ENCODE assay signal across 26 mouse cellular contexts in the genomic region with DNA sequence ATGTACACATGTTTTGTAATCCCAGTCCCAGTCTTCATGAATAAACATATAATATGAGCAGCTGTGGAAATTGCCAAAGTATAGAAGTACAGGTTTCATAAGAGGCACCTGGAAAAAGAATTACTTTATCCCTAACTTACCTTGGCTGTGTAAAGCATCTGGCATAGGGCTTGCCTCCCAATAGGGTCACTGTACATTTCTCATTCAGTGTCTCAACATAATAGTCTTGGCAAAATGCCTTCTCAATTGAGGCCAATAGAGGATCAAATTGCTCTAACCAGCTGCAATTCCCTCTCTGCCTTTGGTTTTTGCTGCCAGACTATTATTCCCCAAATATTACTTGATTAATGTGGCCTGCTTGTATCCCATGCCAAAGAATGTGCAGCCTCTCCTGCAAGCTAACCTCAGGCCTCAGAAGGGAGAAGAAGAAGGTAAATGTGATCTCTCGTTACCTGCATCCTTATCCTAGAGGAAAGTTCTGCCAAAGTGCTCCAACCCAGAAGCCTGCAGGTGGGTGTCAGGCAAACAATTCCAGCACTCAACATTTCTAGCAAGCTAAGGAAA.
A peak's percentile ranks its signal among the peaks of the same experiment; 100 is the strongest.
DNase-seq lines count a peak whose midpoint lies in the region; ATAC-seq and TF ChIP-seq lines count a peak whose summit lies in the region.
"Had no signal": no experiment of that assay in that cellular context is flagged by ENCODE, and none has a peak within 500 bp of the region (broad histone marks: within the 10 kb centered on the region; RNA-seq: fewer than 3 reads in every experiment).

No protein-coding gene starts in this region.

- no peak overlapping the region for H3K27ac ChIP-seq in embryonic facial prominence, embryonic 11.5 days (replicated peaks; ENCODE audit: low read depth, low read length)
- no peak overlapping the region for H3K27ac ChIP-seq in embryonic facial prominence, embryonic 10.5 days (replicated peaks)
- H3K27ac ChIP-seq in forebrain, embryonic 16.5 days (ENCODE audit: low read length): no peak overlapping the region
- no peak overlapping the region for H3K27ac ChIP-seq in forebrain, embryonic 15.5 days (replicated peaks)
- no peak overlapping the region for H3K27ac ChIP-seq in limb, embryonic 13.5 days
- H3K27ac ChIP-seq: gastrocnemius, adult 2 months; heart, embryonic 15.5 days; hindbrain, embryonic 10.5 days; hindbrain, embryonic 15.5 days had no signal

- ATAC-seq in embryonic facial prominence, embryonic 11.5 days (replicated peaks; ENCODE audit: insufficient number of reproducible peaks, low FRiP score, low TSS enrichment, low read depth): no peak
- ATAC-seq in forebrain, embryonic 16.5 days: peak; percentile 20; the same call in 1 of the 2 replicates
- ATAC-seq in forebrain, embryonic 15.5 days (replicated peaks): no peak
- ATAC-seq in limb, embryonic 13.5 days (ENCODE audit: low FRiP score, low read depth): peak; percentile 86
- ATAC-seq: activated CD4-positive, CD25-positive, alpha-beta regulatory T cell, adult 4 months; intestine, postnatal 0 days had no signal

- H3K4me1 ChIP-seq in embryonic facial prominence, embryonic 11.5 days (ENCODE audit: control insufficient read depth, insufficient read depth, low read length): no peaks in the 10 kb centered on the region
- H3K4me1 ChIP-seq in embryonic facial prominence, embryonic 10.5 days: no peaks in the 10 kb centered on the region
- H3K4me1 ChIP-seq in forebrain, embryonic 16.5 days (replicated peaks; ENCODE audit: control insufficient read depth, insufficient read depth, low read length): no peaks in the 10 kb centered on the region
- no peaks in the 10 kb centered on the region for H3K4me1 ChIP-seq in forebrain, embryonic 15.5 days
- no peaks in the 10 kb centered on the region for H3K4me1 ChIP-seq in limb, embryonic 13.5 days
- H3K4me1 ChIP-seq: heart, embryonic 12.5 days; heart, embryonic 15.5 days; hindbrain, embryonic 10.5 days; hindbrain, embryonic 15.5 days had no signal

- no peak for TF ChIP-seq POLR2A in brain, embryonic 14.5 days (IDR thresholded peaks at IDR 0.05; ENCODE audit: borderline replicate concordance, extremely low read depth, insufficient read depth, insufficient read length, poor library complexity, severe bottlenecking)

- H3K27me3 ChIP-seq in embryonic facial prominence, embryonic 11.5 days (ENCODE audit: control insufficient read depth, insufficient read depth, low read length): no peaks in the 10 kb centered on the region
- no peaks in the 10 kb centered on the region for H3K27me3 ChIP-seq in embryonic facial prominence, embryonic 10.5 days (replicated peaks; ENCODE audit: low read depth, poor library complexity, severe bottlenecking)
- no peaks in the 10 kb centered on the region for H3K27me3 ChIP-seq in forebrain, embryonic 16.5 days (replicated peaks; ENCODE audit: control insufficient read depth, insufficient read depth, low read length)
- H3K27me3 ChIP-seq in forebrain, embryonic 15.5 days: no peaks in the 10 kb centered on the region
- H3K27me3 ChIP-seq in limb, embryonic 13.5 days: no peaks in the 10 kb centered on the region
- H3K27me3 ChIP-seq: heart, embryonic 12.5 days; heart, embryonic 15.5 days; hindbrain, embryonic 15.5 days had no signal

- TF ChIP-seq CTCF in brain, embryonic 14.5 days (IDR thresholded peaks at IDR 0.05; ENCODE audit: borderline replicate concordance, extremely low read depth, insufficient read depth, insufficient read length): no peak

- no peak overlapping the region for H3K9ac ChIP-seq in embryonic facial prominence, embryonic 11.5 days (replicated peaks; ENCODE audit: low read length)
- no peak overlapping the region for H3K9ac ChIP-seq in forebrain, embryonic 16.5 days (replicated peaks; ENCODE audit: low read depth, low read length)
- no peak overlapping the region for H3K9ac ChIP-seq in forebrain, embryonic 15.5 days (replicated peaks)
- no peak overlapping the region for H3K9ac ChIP-seq in limb, embryonic 13.5 days
- H3K9ac ChIP-seq: heart, embryonic 12.5 days; heart, embryonic 15.5 days; hindbrain, embryonic 15.5 days had no signal

- WGBS in embryonic facial prominence, embryonic 11.5 days: 77% methylated on average over 1 of the region's 1 CpGs
- WGBS in embryonic facial prominence, embryonic 10.5 days: 82% methylated on average over 1 of the region's 1 CpGs
- WGBS in forebrain, embryonic 16.5 days: 50% methylated on average over 1 of the region's 1 CpGs
- 65% methylated on average over 1 of the region's 1 CpGs for WGBS in forebrain, embryonic 15.5 days
- WGBS in limb, embryonic 13.5 days: 55% methylated on average over 1 of the region's 1 CpGs

- H3K4me3 ChIP-seq in embryonic facial prominence, embryonic 11.5 days (ENCODE audit: low read depth, low read length): no peak overlapping the region
- no peak overlapping the region for H3K4me3 ChIP-seq in embryonic facial prominence, embryonic 10.5 days
- no peak overlapping the region for H3K4me3 ChIP-seq in forebrain, embryonic 16.5 days (replicated peaks; ENCODE audit: low read length)
- H3K4me3 ChIP-seq in forebrain, embryonic 15.5 days: no peak overlapping the region
- H3K4me3 ChIP-seq in limb, embryonic 13.5 days: no peak overlapping the region
- H3K4me3 ChIP-seq: erythroblast, embryonic 14.5 days; gastrocnemius, adult 2 months; heart, embryonic 12.5 days; heart, embryonic 15.5 days; hindbrain, embryonic 10.5 days; hindbrain, embryonic 15.5 days had no signal

- no peaks in the 10 kb centered on the region for H3K36me3 ChIP-seq in embryonic facial prominence, embryonic 11.5 days (replicated peaks; ENCODE audit: control insufficient read depth, insufficient read depth, low read depth, low read length)
- no peaks in the 10 kb centered on the region for H3K36me3 ChIP-seq in embryonic facial prominence, embryonic 10.5 days (replicated peaks)
- no peaks in the 10 kb centered on the region for H3K36me3 ChIP-seq in forebrain, embryonic 16.5 days (ENCODE audit: control insufficient read depth, insufficient read depth)
- H3K36me3 ChIP-seq in forebrain, embryonic 15.5 days: no peaks in the 10 kb centered on the region
- H3K36me3 ChIP-seq in limb, embryonic 13.5 days: no peaks in the 10 kb centered on the region
- H3K36me3 ChIP-seq: heart, embryonic 12.5 days; heart, embryonic 15.5 days; hindbrain, embryonic 10.5 days; hindbrain, embryonic 15.5 days had no signal

- peak; percentile 1 for DNase-seq in embryonic facial prominence, embryonic 11.5 days (ENCODE audit: low spot score)
- DNase-seq in embryonic facial prominence, embryonic 10.5 days (ENCODE audit: low spot score): no peak
- peak; percentile 42 for DNase-seq in brain, embryonic 14.5 days (ENCODE audit: low read depth)
- DNase-seq in kidney, postnatal 10 days: no peak
- DNase-seq in frontal cortex, postnatal 36 days (ENCODE audit: low spot score in 2 of 2): no peak
- DNase-seq: adrenal gland, adult 8-10 months; adrenal gland, postnatal 25 days; cerebellum, adult 18-20 months; cerebellum, adult 9-11 months; cerebellum, postnatal 25 days; gastrocnemius, adult 2 months; gastrocnemius, postnatal 14 days; heart, adult 18-20 months; heart, postnatal 10 days; heart, postnatal 36 days; kidney, adult 2 months had no signal

- no peak overlapping the region for H3K4me2 ChIP-seq in embryonic facial prominence, embryonic 11.5 days (ENCODE audit: low read depth, low read length)
- no peak overlapping the region for H3K4me2 ChIP-seq in forebrain, embryonic 16.5 days (ENCODE audit: low read length)
- H3K4me2 ChIP-seq in forebrain, embryonic 15.5 days (replicated peaks): no peak overlapping the region
- H3K4me2 ChIP-seq in limb, embryonic 13.5 days (replicated peaks): no peak overlapping the region
- H3K4me2 ChIP-seq: heart, embryonic 12.5 days; heart, embryonic 15.5 days; hindbrain, embryonic 15.5 days had no signal

- H3K9me3 ChIP-seq in embryonic facial prominence, embryonic 11.5 days (replicated peaks; ENCODE audit: control insufficient read depth, low read length): no peaks in the 10 kb centered on the region
- no peaks in the 10 kb centered on the region; the same call in 1 of the 2 replicates for H3K9me3 ChIP-seq in embryonic facial prominence, embryonic 10.5 days
- no peaks in the 10 kb centered on the region for H3K9me3 ChIP-seq in forebrain, embryonic 16.5 days (ENCODE audit: control insufficient read depth, low read length)
- H3K9me3 ChIP-seq in forebrain, embryonic 15.5 days: no peaks in the 10 kb centered on the region
- no peaks in the 10 kb centered on the region for H3K9me3 ChIP-seq in limb, embryonic 13.5 days
- H3K9me3 ChIP-seq: heart, embryonic 12.5 days; heart, embryonic 15.5 days; hindbrain, embryonic 15.5 days had no signal

Comparison
In these comparisons a context has a peak if more than half of its experiments do, and no peak if none do; other contexts are left out.
1. ATAC-seq: peak in forebrain, embryonic 16.5 days (single experiment) and limb, embryonic 13.5 days (single experiment); none in embryonic facial prominence, embryonic 11.5 days (single experiment) and forebrain, embryonic 15.5 days (single experiment).
2. DNase-seq: peak in embryonic facial prominence, embryonic 11.5 days (single experiment) and brain, embryonic 14.5 days (single experiment); none in embryonic facial prominence, embryonic 10.5 days (single experiment), kidney, postnatal 10 days (single experiment) and frontal cortex, postnatal 36 days (0 of 2).